Mouse (Mus musculus): Measurements from ENCODE around the gene Drd4. TPM values are rescaled to one million over a fixed set of nuclear protein-coding genes. Genes with fewer than 3 reads are reported as not detected.

The Drd4 gene
- total and polyA plus RNA-seq, 2 experiments from 2014 or later: 0.38 to 0.90 TPM

- TF ChIP-seq CTCF (IDR thresholded peaks at IDR 0.05; ENCODE audit: low read depth): no peak
- H3K27me3 ChIP-seq (ENCODE audit: insufficient read depth, low read length): no peaks in the 10 kb centered on the region
- peak; percentile 96 for ATAC-seq
- H3K4me1 ChIP-seq (ENCODE audit: insufficient read depth): peaks cover 22% of the 10 kb centered on the region
- peak within 1 kb of the TSS; percentile 98 for H3K9ac ChIP-seq
- no peaks in the 10 kb centered on the region for H3K9me3 ChIP-seq (ENCODE audit: low read length)
- peak within 1 kb of the TSS; percentile 100 for H3K4me2 ChIP-seq (ENCODE audit: low read depth)
- H3K36me3 ChIP-seq (ENCODE audit: insufficient read depth): peaks cover 14% of the 10 kb centered on the region
- DNase-seq: peak; percentile 100
- WGBS: under 1% methylated on average over 98 of the region's 105 CpGs
- peak within 1 kb of the TSS; percentile 100 for H3K27ac ChIP-seq (ENCODE audit: low read depth, low read length)
- H3K4me3 ChIP-seq (ENCODE audit: low read depth, low read length): peak within 1 kb of the TSS; percentile 70
These were observed 35.9 kb downstream of the Drd4 start, which contains the start of the genes Deaf1 and Tmem80 for GRCm38 (mm10) chr7:141327469-141328372. TSS of gene Deaf1 (minus strand) at chr7:141327690. TSS of gene Tmem80 (plus strand) at chr7:141327739.

- H3K9me3 ChIP-seq (ENCODE audit: low read length): no peaks in the 10 kb centered on the region
- peak overlapping the region; percentile 70 for H3K4me3 ChIP-seq (ENCODE audit: low read depth, low read length)
- WGBS: 13% methylated on average over 24 of the region's 24 CpGs
- peaks cover 22% of the 10 kb centered on the region for H3K4me1 ChIP-seq (ENCODE audit: insufficient read depth)
- DNase-seq (no peak), ATAC-seq (peak; percentile 1; the same call in 1 of the 2 replicates)
- peaks cover 14% of the 10 kb centered on the region for H3K36me3 ChIP-seq (ENCODE audit: insufficient read depth)
- H3K27me3 ChIP-seq (ENCODE audit: insufficient read depth, low read length): no peaks in the 10 kb centered on the region
- no peak for TF ChIP-seq CTCF (IDR thresholded peaks at IDR 0.05; ENCODE audit: low read depth)
- H3K27ac ChIP-seq (ENCODE audit: low read depth, low read length): peak overlapping the region; percentile 100
- H3K9ac ChIP-seq: peak overlapping the region; percentile 98
- peak overlapping the region; percentile 100 for H3K4me2 ChIP-seq (ENCODE audit: low read depth)
These were observed 36.7 kb downstream of the Drd4 start for GRCm38 (mm10) chr7:141328373-141328990.

- Histone ChIP-seq H3K27me3 (ENCODE audit: insufficient read depth, low read length) (no peaks in the 10 kb centered on the region), H3K27ac (ENCODE audit: low read depth, low read length) (no peak overlapping the region), H3K4me3 (ENCODE audit: low read depth, low read length) (no peak overlapping the region), H3K4me2 (ENCODE audit: low read depth) (no peak overlapping the region), H3K36me3 (ENCODE audit: insufficient read depth) (peaks cover 13% of the 10 kb centered on the region), H3K4me1 (ENCODE audit: insufficient read depth) (peaks cover 19% of the 10 kb centered on the region), H3K9ac (no peak overlapping the region), H3K9me3 (ENCODE audit: low read length) (no peaks in the 10 kb centered on the region)
- DNase-seq: no peak
- no peak for ATAC-seq
- TF ChIP-seq CTCF (IDR thresholded peaks at IDR 0.05; ENCODE audit: low read depth): no peak
These were observed 38.9 kb downstream of the Drd4 start for GRCm38 (mm10) chr7:141330706-141331105.

DNA sequence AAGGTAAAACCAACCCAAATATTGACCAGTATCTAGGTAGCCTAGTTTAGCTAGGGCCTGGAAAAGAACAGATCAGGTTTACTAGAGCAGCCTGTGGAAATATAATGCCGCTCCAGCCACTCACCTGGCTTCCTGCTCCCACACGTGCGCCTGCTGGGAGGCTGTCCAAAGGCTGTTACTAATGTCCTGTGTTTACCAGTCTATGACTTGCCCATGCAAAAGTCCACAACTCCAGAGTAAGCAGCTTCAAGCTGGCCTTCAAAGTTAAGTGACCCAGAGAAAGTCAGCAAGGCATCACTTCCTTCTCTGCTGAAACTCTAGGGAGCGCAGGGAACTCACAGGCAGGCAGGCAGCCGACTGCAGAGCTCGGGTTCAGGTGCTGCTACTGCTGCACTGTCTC, 40.2 kb downstream of the Drd4 start:
- Histone ChIP-seq H3K9me3 (ENCODE audit: low read length) (no peaks in the 10 kb centered on the region), H3K9ac (no peak overlapping the region), H3K27ac (ENCODE audit: low read depth, low read length) (no peak overlapping the region), H3K4me1 (ENCODE audit: insufficient read depth) (peaks cover 7% of the 10 kb centered on the region; the same call in 1 of the 2 replicates), H3K36me3 (ENCODE audit: insufficient read depth) (peaks cover 18% of the 10 kb centered on the region), H3K4me3 (ENCODE audit: low read depth, low read length) (no peak overlapping the region), H3K4me2 (ENCODE audit: low read depth) (no peak overlapping the region), H3K27me3 (ENCODE audit: insufficient read depth, low read length) (no peaks in the 10 kb centered on the region)
- WGBS: 83% methylated on average over 6 of the region's 6 CpGs
- TF ChIP-seq CTCF (IDR thresholded peaks at IDR 0.05; ENCODE audit: low read depth): no peak
- DNase-seq (no peak), ATAC-seq (no peak)

DNA sequence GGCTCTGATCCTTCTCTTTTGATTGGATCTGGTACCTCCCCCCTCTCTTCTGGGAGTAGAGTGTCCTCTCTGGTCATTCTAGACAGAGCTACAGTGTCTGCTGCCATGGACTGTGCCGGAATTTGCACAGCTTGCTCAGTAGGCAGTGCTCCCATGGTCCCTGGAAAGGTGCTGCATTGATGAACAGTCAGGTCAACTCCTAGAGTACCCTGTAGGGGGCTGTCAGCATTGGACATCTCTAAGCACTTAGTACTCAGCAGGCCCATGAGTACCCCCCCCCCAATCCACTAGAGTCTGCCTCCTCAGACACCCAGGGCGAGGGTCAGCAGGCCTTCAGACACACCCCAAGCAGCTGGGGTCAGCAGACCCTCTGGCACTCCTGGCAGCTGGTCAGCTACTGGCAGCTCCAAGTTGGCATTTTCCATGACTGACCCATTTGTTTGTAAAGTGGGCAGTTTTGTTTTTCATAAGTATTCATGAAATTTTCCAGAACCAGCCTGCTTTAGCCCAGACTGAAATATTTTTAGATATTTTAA, 43.3 kb downstream of the Drd4 start:
- Histone ChIP-seq H3K9ac (no peak overlapping the region), H3K4me2 (ENCODE audit: low read depth) (no peak overlapping the region), H3K4me3 (ENCODE audit: low read depth, low read length) (no peak overlapping the region), H3K4me1 (ENCODE audit: insufficient read depth) (no peaks in the 10 kb centered on the region), H3K27me3 (ENCODE audit: insufficient read depth, low read length) (no peaks in the 10 kb centered on the region), H3K27ac (ENCODE audit: low read depth, low read length) (no peak overlapping the region), H3K36me3 (ENCODE audit: insufficient read depth) (peaks cover 18% of the 10 kb centered on the region), H3K9me3 (ENCODE audit: low read length) (no peaks in the 10 kb centered on the region)
- WGBS: 76% methylated on average over 2 of the region's 2 CpGs
- DNase-seq: no peak
- ATAC-seq: no peak
- TF ChIP-seq CTCF (IDR thresholded peaks at IDR 0.05; ENCODE audit: low read depth): no peak

DNA sequence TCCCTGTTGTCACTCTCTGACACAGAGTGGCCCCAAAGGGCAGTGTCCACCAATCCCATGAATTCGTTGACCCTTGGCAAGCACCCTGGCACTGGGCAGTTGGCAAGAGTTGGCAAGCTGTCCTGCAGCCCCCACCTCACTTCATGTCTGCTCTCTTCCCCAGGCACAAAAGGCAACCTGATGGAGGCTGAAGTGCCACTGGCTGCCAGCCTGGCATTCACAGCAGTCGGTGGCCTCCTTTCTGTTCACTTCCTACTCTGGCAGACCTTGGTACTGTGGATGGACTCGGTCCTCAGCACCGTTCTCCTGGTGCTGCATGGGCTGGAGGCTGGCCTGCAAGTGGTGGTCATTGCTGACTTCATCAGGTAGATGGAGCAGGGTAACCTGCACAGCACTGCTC, 43.9 kb downstream of the Drd4 start:
- DNase-seq: no peak
- Histone ChIP-seq H3K4me3 (ENCODE audit: low read depth, low read length) (no peak overlapping the region), H3K4me2 (ENCODE audit: low read depth) (no peak overlapping the region), H3K4me1 (ENCODE audit: insufficient read depth) (no peaks in the 10 kb centered on the region), H3K36me3 (ENCODE audit: insufficient read depth) (peaks cover 18% of the 10 kb centered on the region), H3K27ac (ENCODE audit: low read depth, low read length) (no peak overlapping the region), H3K9ac (no peak overlapping the region), H3K9me3 (ENCODE audit: low read length) (no peaks in the 10 kb centered on the region), H3K27me3 (ENCODE audit: insufficient read depth, low read length) (no peaks in the 10 kb centered on the region)
- ATAC-seq: peak; percentile 45; the same call in 1 of the 2 replicates
- 79% methylated on average over 4 of the region's 4 CpGs for WGBS
- no peak for TF ChIP-seq CTCF (IDR thresholded peaks at IDR 0.05; ENCODE audit: low read depth)
